Mouse (Mus musculus): ENCODE data around the gene Dnajc6. TPM values are rescaled to one million over a fixed set of nuclear protein-coding genes. Genes with fewer than 3 reads are reported as not detected.

Gene Dnajc6
- polyA plus RNA-seq, 1 experiment = 0.07 TPM

DNA sequence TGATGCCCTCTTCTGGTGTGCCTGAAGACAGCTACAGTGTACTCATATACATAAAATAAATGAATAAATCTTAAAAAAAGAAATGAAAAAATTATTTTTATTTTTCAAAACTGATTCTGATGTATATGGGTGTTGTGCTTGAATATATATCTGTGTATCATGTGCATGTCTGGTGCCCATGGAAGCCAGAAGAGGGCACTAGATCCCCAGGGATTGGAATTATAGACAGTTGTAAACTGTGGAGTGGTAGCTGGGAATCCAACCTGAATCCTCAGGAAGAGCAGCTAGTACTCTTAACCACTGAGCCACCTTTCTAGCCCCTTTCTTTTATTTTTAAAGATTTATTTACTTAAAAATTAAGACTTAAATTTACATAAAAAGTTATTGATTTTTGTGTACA, 9.9 kb downstream of the Dnajc6 start:
- Histone ChIP-seq H3K27me3 (ENCODE audit: control insufficient read depth, insufficient read depth, insufficient read length) (no peaks in the 10 kb centered on the region), H3K79me2 (ENCODE audit: control insufficient read depth, insufficient read depth) (no peaks in the 10 kb centered on the region), H3K36me3 (ENCODE audit: control insufficient read depth, insufficient read depth) (no peaks in the 10 kb centered on the region), H3K4me2 (ENCODE audit: low read depth) (no peak overlapping the region), H3K4me3 (no peak overlapping the region), H3ac (ENCODE audit: control insufficient read depth, insufficient read length) (no peak overlapping the region)
- TF ChIP-seq SRF (IDR thresholded peaks at IDR 0.05; ENCODE audit: control insufficient read depth, insufficient read length, low read depth) (no peak), REST (IDR thresholded peaks at IDR 0.05; ENCODE audit: insufficient read depth, insufficient read length) (no peak), MAX (IDR thresholded peaks at IDR 0.05; ENCODE audit: low read depth) (no peak), MYOD1 (IDR thresholded peaks at IDR 0.05; ENCODE audit: control insufficient read depth in 1 of 3, insufficient read length in 2 of 3, low read depth in 2 of 3) (no peak), USF1 (IDR thresholded peaks at IDR 0.05; ENCODE audit: low read depth) (no peak), POLR2AphosphoS2 (IDR thresholded peaks at IDR 0.05; ENCODE audit: insufficient read length, low read depth) (no peak), TCF3 (IDR thresholded peaks at IDR 0.05; ENCODE audit: insufficient read length, low read depth) (no peak), TCF12 (IDR thresholded peaks at IDR 0.05; ENCODE audit: insufficient read depth, poor library complexity, severe bottlenecking) (no peak), E2F4 (IDR thresholded peaks at IDR 0.05; ENCODE audit: insufficient read depth) (no peak), CEBPB (IDR thresholded peaks at IDR 0.05; ENCODE audit: insufficient read depth, poor library complexity, severe bottlenecking) (no peak), MYOG (IDR thresholded peaks at IDR 0.05; ENCODE audit: control insufficient read depth in 1 of 3, insufficient read depth in 1 of 3, insufficient read length in 2 of 3, low read depth in 2 of 3) (no peak)

DNA sequence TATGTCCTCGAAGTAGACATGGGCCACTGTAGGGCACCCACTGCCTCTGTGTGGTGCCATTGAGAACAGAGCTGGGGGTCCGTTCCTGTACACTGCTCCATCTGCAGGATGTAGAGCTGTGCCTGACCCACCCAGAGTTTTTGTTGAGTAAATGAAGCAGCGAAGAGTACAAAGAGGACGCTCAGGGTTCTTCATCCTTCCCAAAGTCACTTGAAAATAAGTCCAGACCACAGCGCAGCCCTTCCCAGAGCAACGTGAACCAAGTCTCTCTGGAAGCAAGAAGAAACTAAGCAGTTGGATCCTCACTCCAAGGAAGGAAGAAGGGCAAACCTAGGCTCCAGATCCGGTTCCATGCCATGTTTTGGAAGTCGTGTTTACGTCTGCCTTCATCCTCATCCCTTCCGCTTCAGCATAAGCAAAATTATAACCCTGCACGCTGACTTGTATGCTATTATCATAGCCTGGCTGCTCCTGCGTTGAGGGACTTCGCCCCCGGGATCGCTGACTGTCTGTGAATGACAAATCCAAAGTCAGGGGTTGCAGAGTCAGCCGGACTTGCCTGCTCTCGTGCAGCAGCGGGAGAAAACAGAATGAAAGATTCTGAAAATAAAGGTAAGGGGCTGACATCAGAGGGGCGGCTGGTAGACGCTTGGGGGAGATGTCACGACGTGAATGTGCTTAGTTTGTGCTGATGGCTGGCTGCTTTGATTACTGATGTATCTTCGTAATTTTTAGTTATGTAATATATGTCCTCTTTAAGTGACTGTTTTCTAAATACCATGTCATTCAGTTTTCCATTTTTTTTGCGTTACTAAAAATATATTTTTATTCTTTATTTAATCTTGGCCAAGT, 11.3 kb downstream of the Dnajc6 start:
- Histone ChIP-seq H3K79me2 (ENCODE audit: control insufficient read depth, insufficient read depth) (no peaks in the 10 kb centered on the region), H3K27me3 (ENCODE audit: control insufficient read depth, insufficient read depth, insufficient read length) (no peaks in the 10 kb centered on the region), H3K4me2 (ENCODE audit: low read depth) (peak overlapping the region; percentile 48), H3ac (ENCODE audit: control insufficient read depth, insufficient read length) (no peak overlapping the region), H3K36me3 (ENCODE audit: control insufficient read depth, insufficient read depth) (no peaks in the 10 kb centered on the region), H3K4me3 (no peak overlapping the region)
- TF ChIP-seq MYOG (IDR thresholded peaks at IDR 0.05; ENCODE audit: control insufficient read depth in 1 of 3, insufficient read depth in 1 of 3, insufficient read length in 2 of 3, low read depth in 2 of 3) (no peak), E2F4 (IDR thresholded peaks at IDR 0.05; ENCODE audit: insufficient read depth) (no peak)

DNA sequence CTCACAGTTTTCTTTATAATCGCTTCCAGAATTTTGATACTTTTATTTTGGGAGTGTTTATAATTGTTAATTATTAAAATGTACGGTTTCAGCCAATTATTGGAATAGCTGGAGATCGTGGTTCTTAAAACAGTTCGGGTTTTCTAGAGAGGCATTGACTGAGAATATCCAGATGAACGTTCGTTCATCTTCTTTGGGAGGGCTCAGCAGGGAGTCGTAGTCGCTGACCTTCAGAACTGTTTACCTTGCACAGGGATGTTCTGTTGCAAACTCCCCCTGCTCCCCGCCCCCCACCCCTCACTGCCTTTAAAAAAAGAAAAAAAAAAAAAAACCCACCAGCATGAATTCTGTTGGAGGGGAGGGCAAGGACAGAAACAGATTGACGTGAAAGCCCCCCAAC, 12.0 kb downstream of the Dnajc6 start:
- Histone ChIP-seq H3K36me3 (ENCODE audit: control insufficient read depth, insufficient read depth) (no peaks in the 10 kb centered on the region), H3K4me2 (ENCODE audit: low read depth) (no peak overlapping the region), H3K27me3 (ENCODE audit: control insufficient read depth, insufficient read depth, insufficient read length) (no peaks in the 10 kb centered on the region), H3K4me3 (no peak overlapping the region), H3ac (ENCODE audit: control insufficient read depth, insufficient read length) (no peak overlapping the region), H3K79me2 (ENCODE audit: control insufficient read depth, insufficient read depth) (no peaks in the 10 kb centered on the region)
- TF ChIP-seq POLR2A (IDR thresholded peaks at IDR 0.05; ENCODE audit: insufficient read length, low read depth) (no peak), POLR2AphosphoS2 (IDR thresholded peaks at IDR 0.05; ENCODE audit: insufficient read length, low read depth) (no peak), REST (IDR thresholded peaks at IDR 0.05; ENCODE audit: insufficient read depth, insufficient read length) (no peak), TCF12 (IDR thresholded peaks at IDR 0.05; ENCODE audit: insufficient read depth, poor library complexity, severe bottlenecking) (no peak), SRF (IDR thresholded peaks at IDR 0.05; ENCODE audit: control insufficient read depth, insufficient read length, low read depth) (no peak), USF1 (IDR thresholded peaks at IDR 0.05; ENCODE audit: low read depth) (no peak), MYOD1 (IDR thresholded peaks at IDR 0.05; ENCODE audit: control insufficient read depth in 1 of 3, insufficient read length in 2 of 3, low read depth in 2 of 3) (no peak), E2F4 (IDR thresholded peaks at IDR 0.05; ENCODE audit: insufficient read depth) (no peak)

DNA sequence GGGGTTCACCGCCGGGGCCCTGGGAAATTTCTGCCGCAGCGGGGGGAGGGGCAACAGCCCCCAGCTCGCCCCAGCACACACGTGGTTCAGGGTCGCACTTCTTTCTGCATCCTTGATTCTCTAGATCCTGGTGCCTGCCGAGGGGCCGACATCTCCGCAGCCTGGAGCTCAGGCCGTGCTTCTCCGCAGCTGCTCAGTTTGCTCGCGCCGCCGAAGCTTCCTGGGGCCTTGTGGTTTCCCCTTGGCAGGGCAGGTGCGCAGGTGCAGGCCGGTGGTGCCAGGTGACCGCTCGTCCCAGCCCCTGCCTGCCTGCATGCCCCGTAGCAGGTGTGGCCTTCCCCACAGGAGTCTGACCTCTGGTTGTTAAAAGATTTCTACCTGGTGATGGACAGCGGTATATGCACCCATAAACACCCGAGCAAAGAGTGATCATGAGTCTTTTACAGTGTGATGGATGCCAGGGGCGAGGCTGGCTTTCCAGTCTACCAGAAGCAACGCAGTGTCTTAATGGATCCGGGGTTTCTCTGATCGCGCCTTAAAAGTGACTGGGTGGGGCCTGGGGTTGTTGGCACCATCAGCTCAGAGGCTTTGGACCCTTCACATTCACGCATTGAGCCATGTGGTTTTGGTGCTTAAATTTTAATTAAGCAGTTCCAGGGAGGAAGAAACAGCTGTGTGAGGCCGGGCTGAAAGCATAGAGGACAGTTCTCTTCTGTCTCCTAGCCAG, 12.6 kb downstream of the Dnajc6 start:
- peak in 1 of 3 experiments; percentile 79 for TF ChIP-seq MYOD1 (IDR thresholded peaks at IDR 0.05; ENCODE audit: control insufficient read depth in 1 of 3, insufficient read length in 2 of 3, low read depth in 2 of 3)
- peak in 1 of 3 experiments; percentile 27 for TF ChIP-seq MYOG (IDR thresholded peaks at IDR 0.05; ENCODE audit: control insufficient read depth in 1 of 3, insufficient read depth in 1 of 3, insufficient read length in 2 of 3, low read depth in 2 of 3)
- TF ChIP-seq TCF12 (IDR thresholded peaks at IDR 0.05; ENCODE audit: insufficient read depth, poor library complexity, severe bottlenecking) = no peak
- no peak for TF ChIP-seq E2F4 (IDR thresholded peaks at IDR 0.05; ENCODE audit: insufficient read depth)
- TF ChIP-seq MAX (IDR thresholded peaks at IDR 0.05; ENCODE audit: low read depth) = no peak
- TF ChIP-seq POLR2A (IDR thresholded peaks at IDR 0.05; ENCODE audit: insufficient read length, low read depth) = no peak
- no peak for TF ChIP-seq POLR2AphosphoS2 (IDR thresholded peaks at IDR 0.05; ENCODE audit: insufficient read length, low read depth)
- no peak for TF ChIP-seq REST (IDR thresholded peaks at IDR 0.05; ENCODE audit: insufficient read depth, insufficient read length)
- TF ChIP-seq USF1 (IDR thresholded peaks at IDR 0.05; ENCODE audit: low read depth) = no peak
- TF ChIP-seq TCF3 (IDR thresholded peaks at IDR 0.05; ENCODE audit: insufficient read length, low read depth) = no peak
- no peak for TF ChIP-seq SRF (IDR thresholded peaks at IDR 0.05; ENCODE audit: control insufficient read depth, insufficient read length, low read depth)
- Histone ChIP-seq H3ac (ENCODE audit: control insufficient read depth, insufficient read length) (no peak overlapping the region), H3K4me2 (ENCODE audit: low read depth) (no peak overlapping the region), H3K4me3 (no peak overlapping the region), H3K79me2 (ENCODE audit: control insufficient read depth, insufficient read depth) (no peaks in the 10 kb centered on the region), H3K36me3 (ENCODE audit: control insufficient read depth, insufficient read depth) (no peaks in the 10 kb centered on the region), H3K27me3 (ENCODE audit: control insufficient read depth, insufficient read depth, insufficient read length) (no peaks in the 10 kb centered on the region)

Measured in myocyte (in vitro differentiated cells).